Mouse (Mus musculus) NIH3T3 (cell line): ENCODE results near the gene Rbm47.
A peak's percentile ranks its signal among the peaks of the same experiment; 100 is the strongest.
"Not testable (repeated sequence)": the region's sequence is repeated elsewhere in the genome, so short reads cannot be mapped to it uniquely, and the experiment has no call there.

Experiments used
- DNase-seq: peaks from one replicate; pipeline ENCODE4 v3.0.0-alpha.2; 2012; ENCODE audit warnings: low read depth

Rbm47 gene

GRCm38 (mm10) chr5:66173018-66173417, at the start of gene Rbm47:
Gene Rbm47 (minus strand): TSS chr5:66173118.
- no peak for DNase-seq

GRCm38 (mm10) chr5:66220620-66221019, 47.7 kb upstream of the Rbm47 start:
- DNase-seq: no peak

- DNase-seq: peak; percentile 94
Observed at GRCm38 (mm10) chr5:66219692-66220091, 46.8 kb upstream of the Rbm47 start.

GRCm38 (mm10) chr5:66215569-66216277, 42.8 kb upstream of the Rbm47 start:
- no peak for DNase-seq

GRCm38 (mm10) chr5:66214395-66214935, 41.5 kb upstream of the Rbm47 start:
- no peak for DNase-seq

- peak; percentile 68 for DNase-seq
Observed at GRCm38 (mm10) chr5:66209532-66210176, 36.7 kb upstream of the Rbm47 start.

- no peak for DNase-seq
Observed at GRCm38 (mm10) chr5:66204966-66205365, 32.0 kb upstream of the Rbm47 start.

- DNase-seq: no peak
Observed at GRCm38 (mm10) chr5:66203424-66203823, 30.5 kb upstream of the Rbm47 start.

- peak; percentile 93 for DNase-seq
Observed at GRCm38 (mm10) chr5:66200044-66200443, 27.1 kb upstream of the Rbm47 start.

GRCm38 (mm10) chr5:66195323-66195722, 22.4 kb upstream of the Rbm47 start:
- no peak for DNase-seq

GRCm38 (mm10) chr5:66193218-66193846, 20.4 kb upstream of the Rbm47 start:
- no peak for DNase-seq

- no peak for DNase-seq
Observed at GRCm38 (mm10) chr5:66191185-66191503, 18.2 kb upstream of the Rbm47 start.

GRCm38 (mm10) chr5:66190481-66191184, 17.7 kb upstream of the Rbm47 start:
- no peak for DNase-seq

- DNase-seq: not testable (repeated sequence)
Observed at GRCm38 (mm10) chr5:66188591-66188990, 15.7 kb upstream of the Rbm47 start.

- no peak for DNase-seq
Observed at GRCm38 (mm10) chr5:66182156-66182555, 9.2 kb upstream of the Rbm47 start.

GRCm38 (mm10) chr5:66174160-66174837, 1.4 kb upstream of the Rbm47 start:
- DNase-seq: peak; percentile 56

- DNase-seq: no peak
Observed at GRCm38 (mm10) chr5:66170591-66170990, 2.3 kb downstream of the Rbm47 start.

- DNase-seq: no peak
Observed at GRCm38 (mm10) chr5:66169099-66169485, 3.8 kb downstream of the Rbm47 start.

GRCm38 (mm10) chr5:66168462-66169098, 4.3 kb downstream of the Rbm47 start:
- DNase-seq: no peak

- DNase-seq: no peak
Observed at GRCm38 (mm10) chr5:66166931-66167330, 6.0 kb downstream of the Rbm47 start.

- DNase-seq: peak; percentile 82
Observed at GRCm38 (mm10) chr5:66166193-66166629, 6.7 kb downstream of the Rbm47 start.
